Mouse (Mus musculus) inflammation-experienced regulatory T-cells (primary cell): ENCODE data around the gene Myo3a. TPM values are rescaled to one million over a fixed set of nuclear protein-coding genes. Genes with fewer than 3 reads are reported as not detected.

Experiments used
- polyA plus RNA-seq, 2 experiments: library from polyadenylated mRNA; unstranded; fragments of 100-300 nt; shearing (Covaris generic); gene quantifications; one replicate each; pipeline ENCODE4 v1.2.1; 2017

Myo3a gene
- under 1 TPM; 0.12 to 0.50 TPM for polyA plus RNA-seq

DNA sequence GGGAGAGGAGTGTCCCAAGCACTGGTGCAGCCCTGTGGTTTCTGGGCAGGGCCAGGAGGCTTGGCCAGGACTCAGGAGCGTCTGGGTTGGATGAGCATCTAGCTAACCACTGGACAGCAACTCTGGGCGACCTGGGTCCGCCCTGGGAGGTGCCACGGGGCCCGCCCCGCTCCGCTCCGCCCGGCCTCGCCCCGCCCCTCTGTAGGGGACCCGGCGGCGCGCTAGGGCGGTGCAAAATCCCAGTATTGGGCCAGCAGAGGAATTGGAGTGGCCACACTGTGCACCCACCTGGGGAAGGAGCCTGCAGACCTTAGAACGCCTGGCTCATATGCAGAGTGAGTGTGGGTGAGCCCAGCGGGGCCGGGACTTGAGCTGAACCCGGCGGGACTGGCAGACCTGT, at the start of gene Myo3a:
Gene Myo3a (plus strand): TSS at position 196 of the 400 bp plus-strand sequence.

DNA sequence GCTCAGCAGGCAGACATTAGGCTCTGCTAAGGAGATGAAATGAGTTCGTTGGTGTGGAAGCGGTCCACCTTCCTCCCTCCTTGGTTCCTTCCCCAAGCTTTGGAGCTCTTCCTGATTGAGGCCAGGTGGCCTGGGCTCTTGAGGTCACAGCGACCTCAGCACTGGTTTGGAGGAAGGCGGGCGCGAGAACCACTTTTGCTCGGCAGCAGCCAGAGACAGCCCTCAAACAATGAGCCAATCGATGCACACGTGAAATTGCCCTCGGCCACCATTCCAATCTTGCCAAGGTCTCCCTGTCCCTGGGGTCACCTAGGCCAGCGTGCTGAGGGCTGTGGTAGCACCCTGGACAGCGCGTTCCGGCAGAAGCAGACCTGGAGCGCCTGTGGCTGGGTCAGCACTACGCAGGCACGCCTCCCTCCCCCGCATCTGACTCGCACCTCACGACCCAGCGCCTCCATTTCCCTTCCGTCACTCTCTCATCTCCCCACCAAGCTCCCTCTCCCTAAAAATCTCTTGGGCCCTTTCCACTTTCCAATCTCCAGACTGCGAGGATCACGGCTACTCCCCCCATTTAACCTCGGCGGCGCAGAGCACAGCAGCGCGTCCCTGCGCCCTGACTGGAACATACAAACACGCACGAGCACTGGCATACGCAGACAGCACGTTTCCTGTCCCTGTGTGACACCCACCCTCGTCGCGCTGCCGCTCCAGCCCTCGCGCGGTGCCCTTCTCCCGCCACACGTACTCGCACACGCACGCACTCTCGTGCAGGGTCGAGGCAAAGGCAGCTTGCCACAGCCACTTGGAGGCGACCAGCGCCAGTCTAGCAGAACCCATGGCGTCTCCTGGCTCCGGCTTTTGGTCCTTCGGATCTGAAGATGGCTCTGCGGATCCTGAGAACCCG, 394.8 kb downstream of the Myo3a start, which contains the start of gene Gad2:
Gene Gad2 (plus strand): TSS at position 378 of the 904 bp plus-strand sequence.

